Mouse (Mus musculus) gastrocnemius, postnatal 36 days (tissue): Measurements from ENCODE around the gene Gdf11. TPM values are rescaled to one million over a fixed set of nuclear protein-coding genes. Genes with fewer than 3 reads are reported as not detected.

ENCODE experiments used
- DNase-seq, 2 experiments: peaks; one replicate each; pipeline ENCODE4 v3.0.0; 2022
- intact Hi-C: fragments of 180-260 bp; cut with DNase I; formaldehyde crosslinking; loops from one replicate; pipeline ENCODE4 v1.15.1; 2025
- total RNA-seq, 2 experiments: library from RNA; stranded (reverse); gene quantifications; 2 replicates each; pipeline ENCODE4 v1.2.3; 2021

Gene Gdf11
- total RNA-seq, 2 experiments from 2014 or later = 2.8 to 5.8 TPM

- intact Hi-C loops = no loop called here
- DNase-seq = no peak
Measured at GRCm38 (mm10) chr10:128920736-128921161, 29.2 kb upstream of the Gdf11 start.

- intact Hi-C loops = no loop called here
- DNase-seq = no peak
Measured at GRCm38 (mm10) chr10:128919966-128920365, 28.4 kb upstream of the Gdf11 start.

- no peak for DNase-seq
Measured at GRCm38 (mm10) chr10:128919203-128919631, 27.7 kb upstream of the Gdf11 start.

DNA sequence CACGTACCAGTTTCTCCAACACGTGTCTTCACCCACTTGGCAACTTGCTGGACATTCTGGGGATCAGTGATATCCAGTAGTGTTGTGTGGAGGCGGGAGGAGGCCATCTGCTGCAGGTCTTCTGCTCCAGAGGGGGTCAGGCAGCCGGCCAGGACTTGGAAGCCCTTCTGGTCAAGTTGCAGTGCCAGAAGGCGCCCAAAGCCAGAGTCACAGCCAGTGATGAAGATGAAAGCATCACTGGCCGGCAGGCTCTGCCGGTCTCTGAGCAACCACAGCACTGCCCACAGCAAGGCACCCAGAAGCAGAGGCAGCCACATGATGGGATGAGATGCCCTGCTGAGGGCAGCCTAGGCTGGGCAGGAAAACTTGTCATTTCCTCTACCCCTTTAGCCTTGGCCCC lies 26.7 kb upstream of the Gdf11 start:
- intact Hi-C loops = no loop called here
- DNase-seq = peak; percentile 68 to 77

More at GRCm38 (mm10) chr10:128919203-128919631, 27.7 kb upstream of the Gdf11 start:
- intact Hi-C loops = no loop called here

- DNase-seq = no peak
- intact Hi-C loops = no loop called here
Measured at GRCm38 (mm10) chr10:128917400-128917799, 25.9 kb upstream of the Gdf11 start.

- no peak for DNase-seq
- intact Hi-C loops = no loop called here
Measured at GRCm38 (mm10) chr10:128916665-128917064, 25.1 kb upstream of the Gdf11 start.

GRCm38 (mm10) chr10:128915550-128915949 lies 24.0 kb upstream of the Gdf11 start:
- intact Hi-C loops = loop anchor here (2.0 kb wide), 1 partner anchor 31 kb away; no protein-coding TSS in a partner anchor
- DNase-seq = no peak

- DNase-seq = no peak
- intact Hi-C loops = loop anchor here (2.0 kb wide), 1 partner anchor 33 kb away; no protein-coding TSS in a partner anchor
Measured at GRCm38 (mm10) chr10:128913696-128914095, 22.2 kb upstream of the Gdf11 start.

DNA sequence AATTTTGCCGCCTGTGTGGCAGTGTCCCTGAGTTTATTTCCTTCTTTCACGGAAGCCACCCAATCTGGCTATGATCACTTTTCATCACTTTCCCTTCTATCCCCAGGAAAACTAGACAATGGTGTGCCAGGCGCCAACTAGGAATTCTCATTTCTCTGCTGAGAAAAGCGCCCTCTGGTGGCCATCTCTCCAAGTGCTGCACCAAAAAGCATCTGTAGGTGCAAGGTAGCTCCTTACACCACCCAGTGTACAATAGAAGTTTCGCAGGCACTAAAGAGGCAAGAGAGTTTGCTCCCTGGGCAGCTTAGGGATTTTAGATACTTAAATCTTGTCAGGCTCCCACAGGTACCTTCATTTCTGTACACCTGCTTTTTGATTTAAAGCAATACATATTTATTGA lies 21.7 kb upstream of the Gdf11 start:
- DNase-seq = peak; percentile 79 to 82
- intact Hi-C loops = no loop called here

DNA sequence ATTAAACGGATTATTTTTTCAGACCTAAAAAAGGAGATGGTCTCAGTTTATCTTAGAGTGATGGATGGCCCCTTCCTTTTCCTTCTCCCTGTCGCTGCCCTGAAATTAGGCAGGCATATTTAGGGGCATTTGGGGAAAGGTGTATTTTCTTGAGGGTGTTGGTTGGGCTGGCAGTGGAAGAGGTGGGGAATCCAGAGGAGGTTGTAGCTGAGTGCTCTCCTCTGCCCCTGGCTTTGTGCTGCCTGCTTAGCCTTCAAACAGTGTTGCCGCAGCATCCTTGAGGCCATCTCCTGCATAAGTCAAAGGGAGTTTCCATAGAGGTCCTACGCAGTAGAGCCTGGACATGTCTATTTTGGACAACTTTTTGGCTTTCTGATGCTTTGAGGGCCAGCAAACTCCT lies 21.3 kb upstream of the Gdf11 start:
- no peak for DNase-seq
- intact Hi-C loops = no loop called here

DNA sequence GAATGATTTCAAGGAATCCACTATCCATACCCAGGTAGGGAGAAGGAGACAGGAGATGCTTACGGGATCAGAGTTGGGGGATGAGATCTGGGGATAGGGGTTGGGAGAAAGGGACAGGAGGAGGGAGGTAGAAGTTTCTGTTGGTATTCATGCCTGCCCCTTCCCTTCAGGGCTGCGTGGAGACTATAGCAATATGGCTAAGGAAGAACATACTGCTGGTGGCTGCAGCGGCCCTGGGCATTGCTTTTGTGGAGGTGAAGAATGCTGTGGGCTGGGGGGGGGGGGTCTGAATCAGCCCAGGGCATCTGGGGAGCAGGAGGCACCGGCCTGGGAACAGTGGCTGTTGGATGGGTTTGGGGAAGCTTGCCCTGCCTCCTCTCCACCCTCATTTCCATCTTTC lies 20.8 kb upstream of the Gdf11 start:
- DNase-seq = no peak
- intact Hi-C loops = no loop called here

GRCm38 (mm10) chr10:128911430-128911829 lies 19.9 kb upstream of the Gdf11 start:
- intact Hi-C loops = no loop called here
- DNase-seq = no peak

DNA sequence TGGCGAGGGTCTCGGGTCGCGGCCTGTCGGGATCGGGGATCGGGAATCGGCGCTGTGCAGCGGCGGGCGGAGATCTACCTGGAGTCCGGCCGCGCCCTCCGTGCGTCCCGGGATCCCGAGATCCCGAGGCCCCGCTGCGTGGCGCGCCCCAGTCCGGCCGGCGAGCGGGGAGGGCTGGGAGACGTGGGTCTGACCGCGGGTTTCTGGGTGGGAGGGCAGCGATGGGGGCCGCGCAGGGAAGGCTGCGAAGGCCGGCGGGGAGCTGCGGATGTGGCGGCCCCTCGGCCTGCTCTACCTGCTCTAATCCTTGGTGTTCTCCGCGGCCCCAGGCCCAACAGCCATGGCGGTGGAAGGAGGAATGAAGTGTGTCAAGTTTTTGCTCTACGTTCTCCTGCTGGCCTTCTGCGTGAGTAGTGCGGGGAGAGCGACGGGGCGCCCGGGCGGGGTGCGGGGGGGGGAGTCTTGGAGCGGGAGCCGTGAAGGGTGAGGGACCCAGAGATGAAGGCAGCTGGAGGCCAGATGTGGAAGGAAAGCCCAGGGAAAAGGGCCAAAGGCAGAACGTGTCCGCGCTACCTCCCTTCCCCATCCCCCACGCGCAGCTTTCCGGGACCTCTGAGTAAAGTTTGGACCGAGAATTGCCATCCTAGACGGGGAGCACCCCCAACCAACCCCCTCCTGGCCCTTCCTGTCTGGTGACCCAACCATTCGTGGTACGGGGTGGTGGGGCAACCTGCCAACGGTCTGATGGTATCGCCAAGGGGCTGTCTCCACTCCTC lies 18.7 kb upstream of the Gdf11 start:
- peak; percentile 47 to 56 for DNase-seq
- intact Hi-C loops = no loop called here

DNA sequence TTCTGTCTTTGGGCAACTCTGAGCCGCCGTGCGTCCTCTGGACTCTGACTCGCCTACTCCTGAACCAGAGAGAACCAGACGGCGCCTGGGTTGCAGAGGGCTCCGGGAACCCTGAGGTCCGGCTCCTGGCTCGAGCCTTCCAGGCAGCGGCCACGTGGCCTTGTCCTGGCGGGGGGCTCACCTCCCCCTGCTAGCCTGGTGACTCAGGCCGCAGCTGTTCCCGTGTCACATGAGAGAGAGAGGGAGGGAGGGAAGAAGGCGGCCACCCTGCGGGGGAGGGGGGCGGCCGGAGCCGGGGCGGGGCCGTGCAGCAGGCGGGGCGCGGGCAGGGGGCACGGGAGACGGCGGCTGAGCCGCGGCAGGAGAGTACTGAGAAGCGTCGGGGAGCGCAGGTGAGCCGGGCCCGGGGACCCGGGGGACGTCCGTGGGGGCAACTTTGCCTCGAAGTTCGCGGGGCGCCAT lies 18.1 kb upstream of the Gdf11 start:
- peak; percentile 85 to 86 for DNase-seq
- intact Hi-C loops = no loop called here

GRCm38 (mm10) chr10:128908778-128909448 lies 17.4 kb upstream of the Gdf11 start:
- intact Hi-C loops = no loop called here
- DNase-seq = no peak

- DNase-seq = no peak
- intact Hi-C loops = no loop called here
Measured at GRCm38 (mm10) chr10:128904812-128905211, 13.3 kb upstream of the Gdf11 start.

- intact Hi-C loops = no loop called here
- no peak for DNase-seq
Measured at GRCm38 (mm10) chr10:128902409-128902988, 11.0 kb upstream of the Gdf11 start.

DNA sequence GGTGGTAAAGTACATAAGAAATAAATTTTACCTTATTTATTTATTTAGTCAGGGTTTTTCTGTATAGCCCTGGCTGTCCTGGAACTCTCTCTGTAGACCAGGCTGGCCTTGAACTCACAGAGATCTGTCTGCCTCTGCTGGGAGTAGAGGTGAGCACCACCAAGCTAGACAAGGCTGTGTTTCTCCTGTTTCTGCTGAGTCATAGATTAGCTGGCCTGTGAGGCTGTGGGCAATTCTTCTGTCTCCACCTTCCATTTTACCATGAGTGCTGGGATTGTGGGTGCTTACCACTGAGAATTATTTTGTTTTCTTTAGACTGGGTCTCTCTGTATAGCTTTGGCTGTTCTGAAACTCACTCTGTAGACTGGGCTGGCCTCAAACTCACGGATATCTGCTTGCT lies 9.9 kb upstream of the Gdf11 start:
- no peak for DNase-seq
- intact Hi-C loops = no loop called here

DNA sequence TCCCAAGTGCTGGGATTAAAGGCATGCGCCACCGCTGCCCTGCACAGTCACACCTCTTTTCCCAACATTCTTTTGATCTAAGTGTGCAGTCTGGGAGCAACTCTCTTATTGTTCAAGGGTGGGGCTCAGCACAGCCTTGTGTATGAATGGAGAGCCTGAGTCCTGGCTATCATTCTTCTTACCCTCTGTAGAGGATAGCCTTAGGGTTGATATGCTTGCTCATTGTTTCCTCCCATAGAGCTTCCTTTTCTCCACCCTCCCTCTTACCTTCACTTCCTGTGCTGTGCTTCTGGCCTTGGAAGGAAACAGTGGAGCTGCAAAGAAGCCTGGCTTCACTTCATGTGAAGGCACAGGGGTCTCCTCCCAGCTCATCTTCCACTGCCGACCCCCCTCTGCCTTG lies 9.2 kb upstream of the Gdf11 start, which contains the start of gene Cd63:
Gene Cd63 (plus strand): TSS at position 292 of the 400 bp plus-strand sequence.
- no peak for DNase-seq
- intact Hi-C loops = no loop called here

GRCm38 (mm10) chr10:128899759-128900490 lies 8.4 kb upstream of the Gdf11 start:
- intact Hi-C loops = no loop called here
- DNase-seq = no peak

DNA sequence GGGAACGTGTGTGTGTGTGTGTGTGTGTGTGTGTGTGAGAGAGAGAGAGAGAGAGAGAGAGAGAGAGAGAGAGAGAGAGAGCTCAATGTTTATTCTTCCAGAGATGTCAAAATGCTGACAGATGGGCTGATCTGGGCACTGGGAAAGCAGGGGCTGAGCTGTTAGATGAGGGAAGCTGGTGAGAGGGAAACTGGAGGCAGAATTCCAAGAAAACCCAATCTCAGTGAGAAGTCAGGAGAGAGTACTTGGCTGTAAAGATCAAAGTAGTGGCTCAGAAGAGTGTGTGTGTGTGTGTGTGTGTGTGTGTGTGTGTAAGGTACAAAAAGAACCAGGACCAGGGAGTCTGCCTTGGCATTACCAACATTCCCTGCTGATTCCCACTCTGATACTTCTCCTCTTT lies 6.0 kb upstream of the Gdf11 start:
- no peak for DNase-seq
- intact Hi-C loops = no loop called here
